Mouse (Mus musculus): ENCODE measurements around the gene Gm3558.
"Not testable (repeated sequence)": the region's sequence is repeated elsewhere in the genome, so short reads cannot be mapped to it uniquely, and the experiment has no call there.

Gm3558 gene

DNA sequence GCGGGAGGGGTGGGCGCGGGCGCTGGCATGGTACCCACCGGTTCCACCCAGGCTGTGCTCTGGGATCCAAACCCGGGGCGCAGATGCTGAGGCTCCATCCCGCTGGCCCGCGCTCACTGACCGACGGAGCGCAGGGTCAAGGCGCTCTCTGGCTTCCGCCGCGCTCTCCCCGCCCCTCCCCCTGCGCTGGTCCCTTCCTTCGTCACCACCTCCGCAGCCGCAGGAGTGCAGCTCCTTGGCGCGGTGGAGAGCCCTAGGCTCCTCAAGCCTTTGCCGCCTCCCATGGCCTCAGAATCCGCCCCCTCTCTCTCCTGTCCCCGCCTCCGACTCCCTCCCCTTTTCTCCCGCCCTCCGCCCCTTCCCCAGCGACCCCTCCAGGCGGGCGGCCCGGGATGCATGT is at the start of gene Gm3558:
Gene Gm3558 (minus strand): TSS at position 185 of the 400 bp plus-strand sequence.
- CTCF ChIA-PET = not testable (repeated sequence)

- CTCF ChIA-PET = not testable (repeated sequence)
Observed at GRCm38 (mm10) chr14:7595492-7595891, 27.1 kb upstream of the Gm3558 start, which contains the start of gene Gm10338. Gene Gm10338, minus strand, starts transcription at chr14:7595592.

DNA sequence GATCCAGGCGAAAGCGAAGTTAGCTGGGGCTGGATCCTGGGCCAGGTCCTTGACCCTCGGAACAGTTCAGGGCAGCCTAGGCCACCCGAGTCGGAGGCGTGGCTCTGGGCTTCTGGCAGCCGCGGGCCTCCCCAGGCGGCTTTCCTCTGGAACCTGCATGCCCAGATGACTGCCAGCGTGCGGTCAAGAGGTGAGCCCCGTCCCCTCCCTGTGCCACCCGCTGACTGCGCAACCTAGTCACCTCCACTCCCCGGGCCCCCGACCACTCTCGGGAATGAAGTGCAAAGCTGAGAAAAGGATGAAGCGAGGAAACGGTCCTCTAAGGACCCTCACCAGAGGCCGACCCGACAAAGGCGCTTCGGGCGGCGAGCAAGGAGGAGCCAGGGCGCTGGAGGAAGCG is 476 bp downstream of the Gm3558 start:
- CTCF ChIA-PET = not testable (repeated sequence)

- CTCF ChIA-PET = not testable (repeated sequence)
Observed at GRCm38 (mm10) chr14:7567266-7567665, 1.1 kb downstream of the Gm3558 start.
